Mouse (Mus musculus) cerebellum, postnatal 14 days (tissue): ENCODE measurements around the gene Comp.

Experiments
- DNase-seq, 2 experiments: peaks; one replicate each; pipeline ENCODE4 v3.0.0; 2021; ENCODE audit warnings: mixed read lengths in 2 of 2

Comp gene

DNA sequence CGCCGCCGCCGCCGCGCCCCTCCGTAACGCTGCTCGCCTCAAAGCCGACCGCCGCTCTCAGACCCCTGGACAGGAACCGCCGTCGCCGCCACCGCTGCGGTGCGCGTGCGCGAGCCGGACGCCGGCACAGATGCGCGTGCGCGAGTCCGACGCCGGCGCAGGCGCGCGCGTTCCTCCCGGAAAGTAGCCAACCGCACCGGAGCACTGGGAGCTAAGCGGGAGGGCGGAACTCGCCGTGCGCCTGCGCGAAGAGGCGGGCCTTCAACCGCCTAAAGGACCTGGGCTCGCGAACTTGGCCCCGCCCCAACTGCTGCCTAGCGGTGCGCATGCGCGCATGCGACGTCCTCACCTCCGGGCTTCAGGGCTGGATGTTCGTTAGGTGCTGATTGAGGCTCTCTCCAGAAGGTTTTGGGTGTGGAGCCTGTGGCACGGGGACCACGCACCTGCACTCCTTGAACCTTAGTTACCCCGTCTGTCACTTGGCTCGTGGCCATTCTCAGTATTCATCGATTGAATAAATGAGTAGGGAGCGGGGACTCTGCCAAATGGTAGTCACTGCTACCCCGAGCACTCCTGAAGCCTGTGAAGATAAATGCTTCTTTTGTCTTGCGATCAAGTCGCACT is 20.1 kb upstream of the Comp start, which contains the start of gene Upf1:
Upf1 (minus strand) TSS at position 85 of the 624 bp plus-strand sequence.
- peak; percentile 100 for DNase-seq

DNA sequence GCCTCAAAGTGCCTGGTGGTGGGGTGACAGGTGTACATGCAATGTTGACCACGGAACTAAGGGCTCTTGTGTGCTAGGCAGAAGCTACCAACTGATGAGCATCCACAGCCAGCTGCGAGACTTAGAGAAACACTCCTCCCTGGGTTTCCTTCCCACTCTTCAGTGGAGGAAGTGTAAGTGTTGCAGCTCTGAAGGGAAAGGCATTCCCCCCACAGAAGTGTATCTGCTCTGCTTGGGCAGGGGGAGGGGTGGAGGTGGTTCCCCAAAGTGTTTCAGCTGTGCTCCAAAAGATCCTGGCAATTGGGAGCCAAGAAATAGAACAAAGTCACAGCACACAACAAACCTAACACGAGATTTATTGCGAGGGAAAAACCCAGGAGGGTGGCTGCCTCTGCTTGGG is 19.4 kb upstream of the Comp start:
- DNase-seq: no peak

DNA sequence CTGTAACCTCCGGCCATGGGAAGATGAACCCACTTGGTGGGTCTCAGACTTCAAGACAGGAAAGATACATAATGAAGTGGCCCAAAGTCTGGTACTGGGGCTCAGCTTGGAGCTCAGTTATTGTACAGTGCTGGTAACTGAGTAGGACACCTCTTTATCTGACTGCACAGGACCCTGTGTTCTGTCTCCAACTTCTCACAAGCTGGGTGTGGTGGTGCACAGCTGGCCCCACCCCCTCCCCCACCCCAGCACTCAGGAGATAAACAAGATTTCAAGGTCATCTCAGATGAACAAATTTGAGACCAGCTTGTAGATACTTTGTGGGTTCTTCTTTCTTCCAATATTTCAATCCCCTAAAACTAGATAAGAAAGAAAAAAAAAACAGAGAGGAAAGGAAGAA is 17.2 kb upstream of the Comp start:
- no peak for DNase-seq

DNA sequence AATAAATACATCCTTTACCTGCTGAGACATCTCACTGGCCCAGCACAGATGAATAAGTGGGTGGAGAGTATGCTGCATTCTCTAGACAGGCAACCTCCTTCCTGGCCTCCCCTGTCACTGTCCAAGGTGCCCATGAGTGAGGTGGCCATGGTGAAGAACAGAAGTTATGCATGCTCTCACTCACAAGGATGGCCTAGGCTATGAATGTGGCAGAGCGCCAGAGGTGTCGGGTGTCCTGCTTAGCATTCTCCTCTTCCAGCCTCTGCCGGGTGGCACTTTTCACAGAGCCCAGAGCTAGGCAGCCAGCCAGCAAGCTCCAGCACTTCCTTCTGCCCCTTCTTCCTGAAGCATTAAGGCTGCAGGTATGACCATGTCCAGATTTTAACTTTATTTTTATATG is 13.9 kb upstream of the Comp start:
- DNase-seq: peak; percentile 37 to 60

DNA sequence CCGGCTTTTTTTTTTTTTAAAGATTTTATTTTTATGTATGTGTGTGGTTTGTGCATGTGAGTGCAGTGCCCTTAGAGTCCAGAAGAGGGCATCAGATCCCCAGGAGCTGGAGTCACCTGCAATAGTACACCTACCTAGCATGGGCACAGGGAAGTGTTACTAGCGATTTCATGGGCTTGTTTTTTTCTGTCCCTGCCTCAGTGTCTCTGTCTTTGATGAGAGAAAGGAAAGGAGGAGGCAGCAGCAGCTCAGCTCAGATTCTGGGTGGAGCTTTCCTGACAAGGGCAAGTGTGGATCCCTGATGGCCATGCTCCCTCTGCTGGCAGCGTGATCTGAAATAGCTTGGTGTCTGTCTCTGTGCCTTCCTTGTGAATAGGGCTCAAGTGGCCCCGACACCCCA is 12.6 kb upstream of the Comp start:
- peak; percentile 42 to 62 for DNase-seq

DNA sequence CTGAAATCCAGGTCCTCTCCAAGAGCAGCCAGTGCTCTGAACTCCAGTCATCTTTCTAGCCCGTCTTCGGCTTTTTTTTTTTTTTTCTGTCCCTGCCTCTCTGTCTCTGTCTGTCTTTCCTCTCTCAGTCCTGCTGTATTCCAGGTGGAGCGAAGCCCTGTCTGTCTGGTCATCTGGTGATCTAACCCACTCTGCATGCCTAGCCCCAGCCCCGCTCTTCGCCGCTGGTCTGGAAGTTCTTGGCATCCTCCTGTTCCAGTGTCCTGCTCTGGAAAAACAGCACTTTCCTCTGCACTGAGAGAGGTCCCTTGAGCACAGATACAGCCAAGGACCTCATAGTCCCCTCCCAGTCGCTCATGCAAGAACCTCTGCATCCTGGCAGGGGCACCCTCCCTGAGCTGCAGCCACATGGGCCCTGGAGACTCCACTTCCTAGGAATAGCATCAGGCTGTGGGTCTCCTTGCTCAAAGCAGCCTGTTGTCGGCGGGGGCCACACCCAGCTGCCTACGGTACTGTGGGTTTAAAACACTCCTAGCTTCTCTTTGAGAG is 11.8 kb upstream of the Comp start:
- DNase-seq: no peak

DNA sequence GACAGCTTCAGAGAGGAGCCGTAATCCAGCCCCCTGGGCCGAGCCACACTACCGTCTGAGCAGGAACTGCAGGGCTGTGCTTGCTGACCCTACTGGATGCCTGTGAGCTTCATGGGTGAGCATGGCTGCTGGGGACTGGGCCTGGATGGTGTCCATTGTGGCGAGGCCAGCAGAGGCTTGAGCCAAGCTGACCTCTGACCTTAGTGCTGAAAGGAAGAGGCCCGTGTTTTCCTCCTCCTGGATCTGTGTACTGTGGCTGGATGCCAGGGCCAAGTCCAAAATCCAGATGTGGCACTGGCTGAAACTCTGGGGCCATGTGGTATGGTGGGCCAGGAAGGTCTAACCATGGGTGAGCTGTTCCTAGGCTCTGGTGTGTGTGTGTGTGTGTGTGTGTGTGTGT is 9.3 kb upstream of the Comp start:
- DNase-seq: no peak

DNA sequence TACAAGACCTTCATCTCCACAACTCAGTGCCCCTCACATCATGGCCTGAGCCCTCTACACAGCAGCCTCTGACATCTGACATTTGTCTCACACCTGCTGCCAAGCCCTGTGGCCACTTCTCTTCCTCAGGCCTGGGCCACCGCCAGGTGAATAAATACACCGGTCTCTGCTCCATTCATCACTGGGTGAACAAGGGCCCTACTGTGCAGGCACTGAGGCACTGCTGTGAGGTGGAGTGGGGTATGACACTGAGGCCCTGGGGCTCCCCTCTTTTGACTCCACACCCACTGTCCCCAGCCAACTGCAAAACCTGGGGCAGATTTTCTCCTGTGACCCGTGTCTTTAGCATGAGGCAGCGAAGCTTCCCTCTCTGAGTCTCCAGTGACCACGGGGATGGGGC is 6.8 kb upstream of the Comp start:
- DNase-seq: no peak

DNA sequence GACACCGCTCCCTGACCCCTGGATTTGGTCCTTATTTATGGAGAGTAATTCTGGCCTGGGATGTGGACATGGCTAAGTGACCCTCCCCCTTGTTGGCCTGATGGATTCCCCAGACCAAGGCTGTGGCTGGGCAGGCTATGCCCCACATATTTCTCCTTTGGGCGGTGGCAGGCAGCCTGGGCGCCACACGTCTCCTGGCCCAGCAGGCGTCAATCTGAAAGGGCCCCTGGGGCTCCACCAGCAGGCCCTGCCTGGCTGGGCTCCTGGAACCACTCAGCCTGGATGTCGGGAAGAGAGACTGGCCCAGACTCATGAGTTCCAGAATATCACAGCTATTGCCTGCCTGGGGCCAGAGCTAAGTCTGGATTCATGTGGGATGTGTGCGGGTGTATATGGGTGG is 2.9 kb upstream of the Comp start:
- DNase-seq: no peak

DNA sequence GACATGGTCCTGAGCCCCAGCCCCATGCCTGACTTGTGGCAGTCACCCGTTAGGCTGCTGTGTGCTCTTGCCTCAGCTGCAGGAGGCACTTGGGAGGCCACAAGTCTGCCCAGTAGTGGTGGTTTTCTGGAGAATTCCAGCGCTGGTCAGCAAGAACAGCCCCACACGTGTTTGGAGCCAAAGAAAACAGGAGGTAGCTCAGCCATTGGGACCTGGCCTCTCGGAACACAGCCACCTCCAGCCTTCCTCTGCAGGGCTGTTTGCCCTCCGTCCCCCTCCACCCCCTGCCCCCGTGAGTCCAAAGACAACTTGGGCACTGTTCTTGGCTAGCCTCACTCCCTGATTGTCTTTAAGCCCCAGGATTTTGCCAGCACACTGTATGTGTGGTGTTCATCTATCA is 1.4 kb upstream of the Comp start:
- DNase-seq: no peak

DNA sequence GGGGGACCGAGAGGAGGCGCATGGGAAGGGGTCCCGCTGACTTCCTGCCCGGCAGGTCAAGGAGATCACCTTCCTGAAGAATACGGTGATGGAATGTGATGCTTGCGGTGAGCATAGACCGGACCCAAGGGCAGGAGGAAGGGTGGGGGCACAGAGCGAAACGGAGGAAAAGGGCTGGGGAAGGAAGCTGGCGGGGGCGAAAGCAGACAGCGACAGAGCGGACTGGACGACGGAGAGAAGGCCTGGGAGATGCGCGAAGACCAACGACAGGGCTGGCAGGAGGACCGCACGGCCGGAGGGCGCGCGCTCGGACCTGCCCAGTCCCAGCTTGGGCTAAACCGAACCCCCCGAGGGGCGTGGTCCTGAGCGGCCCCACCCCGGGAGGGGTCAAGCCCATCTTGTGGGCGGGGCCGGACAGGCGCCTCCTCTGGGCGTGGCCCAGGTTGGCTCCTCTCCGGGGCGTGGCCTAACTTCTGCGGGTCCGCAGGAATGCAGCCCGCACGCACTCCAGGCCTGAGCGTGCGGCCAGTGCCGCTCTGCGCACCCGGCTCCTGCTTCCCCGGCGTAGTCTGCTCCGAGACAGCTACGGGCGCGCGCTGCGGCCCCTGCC is 1.1 kb downstream of the Comp start:
- peak; percentile 74 to 81 for DNase-seq

DNA sequence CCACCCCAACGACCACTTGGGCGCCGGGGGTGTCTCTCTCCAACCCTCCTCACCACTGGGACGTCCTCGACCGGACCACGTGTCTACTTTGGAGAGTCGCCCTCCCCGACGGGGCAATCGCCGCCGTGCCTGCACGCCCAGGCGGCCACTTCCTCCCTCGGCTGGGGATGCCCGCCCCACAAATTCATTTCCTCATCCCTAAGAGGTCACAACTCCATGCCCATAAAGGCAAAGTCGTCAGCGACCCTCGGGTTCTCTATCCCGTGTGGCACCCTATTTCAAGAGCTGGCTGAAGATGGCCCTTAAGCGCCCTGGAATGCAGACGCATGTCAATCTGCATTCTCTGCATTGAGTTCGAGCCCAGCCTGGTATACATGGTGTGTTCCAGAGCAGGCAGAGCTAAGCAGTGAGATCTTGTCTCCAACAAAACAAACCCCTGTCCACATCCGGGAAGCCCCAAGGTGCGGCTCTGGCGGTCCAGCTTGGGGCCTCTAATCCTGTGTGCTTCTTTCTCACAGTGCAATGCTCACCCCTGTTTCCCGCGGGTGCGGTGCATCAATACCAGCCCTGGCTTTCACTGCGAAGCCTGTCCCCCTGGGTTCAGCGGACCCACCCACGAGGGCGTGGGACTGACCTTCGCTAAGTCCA is 2.0 kb downstream of the Comp start:
- DNase-seq: peak in 1 of 2 experiments; percentile 13

DNA sequence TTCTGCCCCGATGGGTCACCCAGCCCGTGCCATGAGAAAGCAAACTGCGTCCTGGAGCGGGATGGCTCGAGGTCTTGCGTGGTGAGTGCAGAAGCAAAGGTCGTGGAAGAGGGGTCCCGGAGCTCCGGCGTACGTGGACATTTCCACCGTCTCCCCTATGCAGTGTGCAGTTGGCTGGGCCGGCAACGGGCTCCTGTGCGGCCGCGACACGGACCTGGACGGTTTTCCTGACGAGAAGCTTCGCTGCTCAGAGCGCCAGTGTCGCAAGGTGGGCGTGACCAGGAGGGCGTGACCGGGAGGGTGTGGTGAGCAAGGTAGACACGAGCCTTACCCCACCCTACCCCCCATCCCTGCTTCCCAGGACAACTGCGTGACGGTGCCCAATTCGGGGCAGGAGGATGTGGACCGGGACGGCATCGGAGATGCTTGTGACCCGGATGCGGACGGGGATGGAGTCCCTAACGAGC is 3.0 kb downstream of the Comp start:
- peak in 1 of 2 experiments; percentile 12 for DNase-seq

DNA sequence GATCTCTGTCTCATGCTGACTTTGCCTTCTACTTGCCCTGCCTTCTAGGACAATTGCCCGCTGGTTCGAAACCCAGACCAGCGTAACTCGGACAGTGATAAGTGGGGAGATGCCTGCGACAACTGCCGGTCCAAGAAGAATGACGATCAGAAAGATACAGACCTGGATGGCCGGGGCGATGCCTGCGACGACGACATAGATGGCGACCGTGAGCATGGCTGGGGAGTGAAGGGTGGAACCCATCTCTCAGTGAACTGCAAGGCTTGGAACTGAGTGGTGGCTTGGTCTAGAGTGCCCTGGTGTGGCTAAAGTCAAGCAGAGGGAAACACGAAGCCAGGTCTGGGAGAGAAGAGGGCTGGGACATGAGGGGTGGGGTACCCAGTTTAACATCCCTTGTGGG is 3.7 kb downstream of the Comp start:
- DNase-seq: peak; percentile 33 to 42

DNA sequence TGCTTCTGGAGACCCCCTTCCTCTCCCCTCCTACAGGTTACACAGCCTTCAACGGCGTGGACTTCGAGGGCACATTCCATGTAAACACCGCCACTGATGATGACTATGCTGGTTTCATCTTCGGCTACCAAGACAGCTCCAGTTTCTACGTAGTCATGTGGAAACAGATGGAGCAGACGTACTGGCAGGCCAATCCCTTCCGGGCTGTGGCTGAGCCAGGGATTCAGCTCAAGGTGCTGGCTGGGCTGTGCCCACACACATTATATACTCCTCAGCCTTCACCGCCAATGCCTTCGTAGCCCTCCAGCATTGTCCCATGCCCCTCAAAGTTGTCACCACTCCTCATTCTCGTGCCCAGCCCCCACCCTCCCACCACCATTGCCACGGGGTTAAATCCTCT is 6.7 kb downstream of the Comp start:
- DNase-seq: peak; percentile 55

DNA sequence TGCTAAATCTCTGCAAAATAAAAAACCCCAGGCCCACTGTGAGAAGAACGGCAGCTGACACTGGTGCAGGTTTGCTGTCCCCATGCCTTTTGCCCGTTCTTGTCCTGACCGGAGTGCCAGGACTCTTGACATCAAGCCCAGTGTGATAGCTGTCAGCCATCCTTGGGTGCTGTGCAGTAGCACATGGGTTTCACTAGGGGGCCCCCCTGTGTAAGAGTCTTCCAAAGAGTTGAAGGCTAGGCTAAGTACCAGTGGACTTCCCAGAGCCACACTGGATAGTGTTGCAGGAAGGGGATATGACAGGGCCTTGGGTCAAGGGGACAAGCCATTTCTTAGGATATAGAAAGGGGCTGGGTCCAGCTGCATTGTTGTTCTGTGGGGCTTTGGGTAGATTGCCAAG is 9.9 kb downstream of the Comp start:
- DNase-seq: peak; percentile 87

DNA sequence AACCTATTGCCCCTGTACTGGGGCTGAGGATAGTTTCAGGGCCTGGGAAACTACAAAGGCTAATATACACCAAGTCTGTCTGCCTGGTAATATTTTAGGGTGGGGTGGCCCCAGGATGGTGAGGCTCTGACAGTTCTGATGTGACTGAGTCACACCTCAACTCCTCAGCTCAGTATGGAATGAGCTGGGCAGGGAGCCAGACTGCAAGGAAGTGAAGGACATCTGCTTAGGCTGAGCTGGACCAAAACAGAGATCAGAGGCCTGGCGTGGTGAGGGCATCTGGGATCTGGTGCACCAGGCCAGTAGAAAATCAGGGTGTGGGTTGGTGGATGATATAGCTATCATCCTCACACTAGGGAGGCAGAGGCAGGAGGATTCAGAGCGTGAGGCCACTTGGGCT is 16.3 kb downstream of the Comp start:
- DNase-seq: peak in 1 of 2 experiments; percentile 57

DNA sequence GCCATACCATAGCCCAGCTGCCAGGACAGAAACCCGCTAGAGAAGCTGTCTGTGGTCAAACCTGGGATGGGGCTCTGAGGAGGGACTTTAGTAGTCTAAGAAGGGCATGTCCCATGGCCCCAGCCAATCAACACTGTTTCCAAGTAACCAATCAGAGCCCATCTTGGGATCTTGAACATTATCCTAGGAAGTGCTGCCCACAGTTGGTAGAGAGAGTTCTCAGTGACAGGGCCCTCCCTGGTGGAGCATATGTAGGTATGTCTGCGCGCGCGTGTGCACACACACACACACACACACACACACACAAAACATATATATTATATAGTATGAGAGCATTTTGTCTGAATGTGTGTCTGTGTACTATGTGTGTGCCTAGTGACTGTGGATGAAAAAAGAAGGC is 19.7 kb downstream of the Comp start:
- no peak for DNase-seq

DNA sequence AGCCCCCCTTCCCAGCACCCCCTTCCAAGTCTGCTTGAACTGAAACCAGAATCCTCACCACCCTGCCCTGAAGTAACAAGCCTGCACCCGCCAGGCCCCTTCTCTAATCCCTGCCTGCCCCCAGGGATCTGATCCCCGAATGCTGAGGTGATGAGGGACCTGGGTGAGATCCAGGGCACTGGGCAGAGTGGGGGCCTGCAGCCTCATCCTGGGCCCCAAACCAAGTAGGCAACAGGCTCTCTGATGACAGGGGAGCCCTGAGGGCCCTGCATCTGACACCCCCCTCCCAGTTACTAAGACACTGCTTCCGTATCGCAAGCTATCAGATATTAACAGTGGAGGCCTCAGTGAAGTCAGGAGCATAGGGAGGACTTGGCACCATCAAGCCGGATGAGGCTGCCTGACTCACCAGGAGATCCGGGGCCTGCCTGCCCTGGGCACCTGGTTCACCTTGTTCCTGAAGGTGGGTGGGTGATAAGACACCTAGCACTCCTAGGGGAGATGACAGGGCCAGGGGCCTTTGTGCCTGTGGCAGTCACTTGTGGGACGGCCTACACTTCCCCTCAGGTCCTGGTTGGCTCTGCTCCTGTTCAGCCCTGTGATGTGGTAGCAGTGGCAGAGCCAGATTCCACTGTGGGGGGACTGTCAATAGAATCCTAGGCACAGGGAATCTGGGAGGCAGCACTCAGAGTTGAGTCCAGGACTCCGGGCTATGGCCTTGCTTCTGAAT is 21.1 kb downstream of the Comp start:
- peak in 1 of 2 experiments; percentile 50 for DNase-seq

DNA sequence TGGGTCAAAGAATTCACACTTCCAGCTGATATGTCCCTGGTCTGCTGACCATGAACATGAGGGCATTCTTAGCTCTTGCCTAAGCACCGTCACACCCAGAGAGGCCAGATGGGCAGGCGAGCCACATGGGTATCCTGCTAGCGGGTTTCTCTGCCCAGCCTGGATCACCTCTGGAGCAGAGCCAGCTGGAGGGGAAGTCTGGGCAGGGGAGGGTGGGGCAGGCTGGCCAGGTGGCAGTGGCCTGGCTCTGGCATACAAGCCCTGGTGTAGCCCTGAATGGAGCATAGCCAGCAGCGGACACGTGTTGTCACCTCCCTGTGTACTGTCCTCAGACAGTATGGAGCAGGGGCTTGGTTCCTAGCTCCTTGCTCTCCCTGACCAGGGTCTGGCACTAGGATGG is 22.3 kb downstream of the Comp start:
- DNase-seq: peak; percentile 96 to 98

DNA sequence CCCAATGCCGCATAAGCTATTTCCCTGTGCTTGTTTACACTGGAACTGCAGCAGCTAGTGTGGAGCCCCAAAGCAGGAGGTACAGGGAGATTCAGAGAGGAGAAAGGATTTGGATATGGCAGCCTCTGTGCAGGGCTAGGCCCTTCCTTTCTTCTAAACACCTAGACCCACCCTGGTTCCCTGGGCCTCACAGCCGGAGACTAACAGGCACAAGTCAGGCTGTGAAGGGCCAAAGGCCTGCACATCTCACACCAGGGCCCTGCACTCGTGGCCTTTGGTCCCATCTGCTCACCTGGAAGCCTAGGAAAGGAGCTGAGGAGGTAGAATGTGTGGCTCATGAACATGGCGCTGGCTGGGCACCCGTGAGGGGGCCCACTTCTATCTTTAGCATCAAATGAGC is 22.8 kb downstream of the Comp start:
- no peak for DNase-seq

DNA sequence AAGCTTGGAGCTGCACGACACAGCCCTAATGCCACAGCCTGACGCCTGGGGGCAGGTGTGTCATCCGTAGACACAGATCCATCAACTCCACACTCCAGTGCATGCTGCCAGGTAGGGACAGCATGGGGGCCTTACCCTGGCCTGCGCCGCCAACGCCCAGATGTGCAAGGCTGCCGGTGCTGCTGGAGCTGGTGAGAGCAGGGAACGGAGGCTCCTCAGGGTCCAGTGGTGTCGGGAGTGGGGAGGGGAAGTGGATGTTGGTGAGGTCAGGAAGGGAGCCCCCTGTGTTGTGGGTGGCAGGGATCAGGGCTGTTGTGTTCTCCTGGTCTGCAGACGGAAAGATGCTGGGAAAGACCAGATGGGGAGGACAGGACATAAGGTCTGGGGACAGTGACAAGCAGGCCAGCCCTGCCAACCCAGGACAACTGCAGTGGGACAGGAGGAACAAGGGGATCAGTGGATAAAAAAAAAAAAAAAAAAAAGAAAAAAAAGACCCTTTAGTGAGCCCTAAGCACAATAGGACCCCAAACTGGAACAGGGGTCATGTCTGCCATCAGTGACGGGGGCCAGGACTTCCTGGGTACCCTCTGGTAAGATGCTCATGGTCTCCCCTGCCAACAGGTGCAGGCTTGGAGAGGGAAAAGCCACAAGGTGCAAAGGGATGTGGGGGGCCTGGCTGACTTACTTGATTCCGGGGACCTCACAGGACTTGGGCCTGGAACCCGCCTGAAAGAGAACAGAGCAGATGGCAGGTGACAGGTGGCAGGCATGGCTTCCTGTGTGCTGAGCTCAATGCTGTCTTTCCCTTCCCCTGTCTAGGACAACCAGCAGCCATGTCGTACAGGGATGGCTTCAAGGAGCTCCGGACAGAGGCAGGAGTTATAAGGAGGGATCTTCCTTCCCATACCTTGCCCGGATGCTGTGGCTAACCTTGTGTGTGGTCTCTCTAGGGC is 24.5 kb downstream of the Comp start:
- DNase-seq: peak; percentile 81 to 91
